Mouse (Mus musculus) midbrain, embryonic 14.5 days (tissue): Measurements from ENCODE around the gene Lrrc74b. TPM values are rescaled to one million over a fixed set of nuclear protein-coding genes. Genes with fewer than 3 reads are reported as not detected.
A peak's percentile ranks its signal among the peaks of the same experiment; 100 is the strongest.
"Not testable (repeated sequence)": the region's sequence is repeated elsewhere in the genome, so short reads cannot be mapped to it uniquely, and the experiment has no call there.

ENCODE experiments used
- ATAC-seq: fragments of 200-750 bp; cut with Nextera tagmentation; 2 replicates; pipeline ENCODE4 v1.8.0; 2017; ENCODE audit warnings: moderate number of reproducible peaks, moderate library complexity; ENCODE audit not compliant: low FRiP score, low TSS enrichment
- DNase-seq: peaks from one replicate; pipeline ENCODE4 v3.0.0-alpha.2; 2015
- H3K27ac ChIP-seq: fragments of 300-500 bp; sonication (generic); replicated peaks from 2 replicates; pipeline ENCODE4 v1.5.1; 2014; ENCODE audit warnings: mild to moderate bottlenecking, low read depth, low read length, moderate library complexity
- H3K27me3 ChIP-seq: fragments of 300-500 bp; sonication (generic); 2 replicates; pipeline ENCODE4 v1.6.1; 2014; ENCODE audit warnings: low read length, control low read depth, mixed read lengths; ENCODE audit not compliant: control insufficient read depth, insufficient read depth
- H3K36me3 ChIP-seq: fragments of 300-500 bp; sonication (generic); 2 replicates; pipeline ENCODE4 v1.6.1; 2014; ENCODE audit warnings: low read length, control low read depth; ENCODE audit not compliant: control insufficient read depth, insufficient read depth
- H3K4me1 ChIP-seq: fragments of 300-500 bp; sonication (generic); 2 replicates; pipeline ENCODE4 v1.6.1; 2014; ENCODE audit warnings: mild to moderate bottlenecking, antibody characterized with exemption, low read length, control low read depth; ENCODE audit not compliant: control insufficient read depth, insufficient read depth
- H3K4me2 ChIP-seq: fragments of 300-500 bp; sonication (generic); 2 replicates; pipeline ENCODE4 v1.6.1; 2014; ENCODE audit warnings: mild to moderate bottlenecking, low read length, moderate library complexity
- H3K4me3 ChIP-seq: fragments of 300-500 bp; sonication (generic); replicated peaks from 2 replicates; pipeline ENCODE4 v1.5.1; 2014; ENCODE audit warnings: low read depth, low read length
- H3K9ac ChIP-seq: fragments of 300-500 bp; sonication (generic); replicated peaks from 2 replicates; pipeline ENCODE4 v1.6.1; 2014; ENCODE audit warnings: mild to moderate bottlenecking, low read length, moderate library complexity
- H3K9me3 ChIP-seq: fragments of 300-500 bp; sonication (generic); 2 replicates; pipeline ENCODE4 v1.6.1; 2016; ENCODE audit warnings: low read length, control low read depth, mixed read lengths; ENCODE audit not compliant: control insufficient read depth
- WGBS: fragments of 180-500 bp; shearing (Covaris S2); extraction: QIAGEN DNeasy Blood & Tissue Kit; methylation state at CpG from one replicate; pipeline ENCODE4 v1.1.7; 2014; 5-methylcytosine and 5-hydroxymethylcytosine counted together
- polyA plus RNA-seq: library from polyadenylated mRNA; unstranded; fragments of >200 nt; fragmentation: Nextera tagmentation; extraction: Ambion mirVana; gene quantifications from 2 replicates; pipeline ENCODE4 v1.2.1, GENCODE M21; 2014

Gene Lrrc74b
- polyA plus RNA-seq, 1 experiment from 2014 or later = 0.95 TPM

- Histone ChIP-seq H3K9me3 (no peaks in the 10 kb centered on the region), H3K4me3 (no peak overlapping the region), H3K27ac (no peak overlapping the region), H3K9ac (no peak overlapping the region; the same call in 1 of the 2 replicates), H3K4me1 (peaks cover 34% of the 10 kb centered on the region), H3K27me3 (no peaks in the 10 kb centered on the region), H3K4me2 (peak overlapping the region; percentile 35), H3K36me3 (no peaks in the 10 kb centered on the region)
- ATAC-seq = no peak; the same call in 1 of the 2 replicates
- peak; percentile 85 for DNase-seq
- 4% methylated on average over 5 of the region's 5 CpGs for WGBS
Observed at GRCm38 (mm10) chr16:17557947-17558480, 3.0 kb downstream of the Lrrc74b start.

- H3K4me3 ChIP-seq = no peak overlapping the region
- no peak overlapping the region for H3K4me2 ChIP-seq
- H3K27ac ChIP-seq = no peak overlapping the region
- WGBS = 64% methylated on average over 4 of the region's 4 CpGs
- H3K27me3 ChIP-seq = no peaks in the 10 kb centered on the region
- H3K4me1 ChIP-seq = peaks cover 34% of the 10 kb centered on the region
- H3K36me3 ChIP-seq = no peaks in the 10 kb centered on the region
- no peaks in the 10 kb centered on the region for H3K9me3 ChIP-seq
- DNase-seq (no peak), ATAC-seq (no peak)
- no peak overlapping the region for H3K9ac ChIP-seq
Observed at GRCm38 (mm10) chr16:17556907-17557306, 4.1 kb downstream of the Lrrc74b start.

- DNase-seq (no peak), ATAC-seq (no peak)
- WGBS = 87% methylated on average over 4 of the region's 4 CpGs
- no peaks in the 10 kb centered on the region for H3K27me3 ChIP-seq
- no peaks in the 10 kb centered on the region for H3K9me3 ChIP-seq
- H3K36me3 ChIP-seq = no peaks in the 10 kb centered on the region
- no peak overlapping the region for H3K27ac ChIP-seq
- peaks cover 27% of the 10 kb centered on the region for H3K4me1 ChIP-seq
- no peak overlapping the region for H3K9ac ChIP-seq
- H3K4me3 ChIP-seq = no peak overlapping the region
- no peak overlapping the region for H3K4me2 ChIP-seq
Observed at GRCm38 (mm10) chr16:17556180-17556579, 4.9 kb downstream of the Lrrc74b start.

GRCm38 (mm10) chr16:17554702-17555101, 6.3 kb downstream of the Lrrc74b start:
- H3K4me2 ChIP-seq, H3K27me3 ChIP-seq, H3K9ac ChIP-seq, H3K9me3 ChIP-seq, ATAC-seq, H3K4me3 ChIP-seq, H3K36me3 ChIP-seq: not testable (repeated sequence)
- WGBS = 9% methylated on average over 4 of the region's 4 CpGs
- Histone ChIP-seq H3K4me1 (peaks cover 23% of the 10 kb centered on the region), H3K27ac (peak overlapping the region; percentile 20; the same call in 1 of the 2 replicates)
- peak; percentile 40 for DNase-seq

- Histone ChIP-seq H3K4me2 (peak overlapping the region; percentile 41), H3K27ac (peak overlapping the region; percentile 20; the same call in 1 of the 2 replicates), H3K4me1 (peaks cover 21% of the 10 kb centered on the region), H3K4me3 (no peak overlapping the region), H3K9me3 (no peaks in the 10 kb centered on the region), H3K27me3 (no peaks in the 10 kb centered on the region), H3K9ac (no peak overlapping the region; the same call in 1 of the 2 replicates), H3K36me3 (no peaks in the 10 kb centered on the region)
- ATAC-seq (peak; percentile 50), DNase-seq (peak; percentile 64)
- WGBS = 4% methylated on average over 18 of the region's 18 CpGs
Observed at GRCm38 (mm10) chr16:17553910-17554685, 6.9 kb downstream of the Lrrc74b start.

- no peak overlapping the region for H3K27ac ChIP-seq
- DNase-seq (no peak), ATAC-seq (no peak)
- no peaks in the 10 kb centered on the region for H3K9me3 ChIP-seq
- H3K36me3 ChIP-seq = no peaks in the 10 kb centered on the region
- no peak overlapping the region for H3K4me3 ChIP-seq
- peaks cover 10% of the 10 kb centered on the region for H3K4me1 ChIP-seq
- no peak overlapping the region for H3K9ac ChIP-seq
- H3K4me2 ChIP-seq = no peak overlapping the region
- no peaks in the 10 kb centered on the region for H3K27me3 ChIP-seq
- 78% methylated on average over 7 of the region's 7 CpGs for WGBS
Observed at GRCm38 (mm10) chr16:17552837-17553236, 8.2 kb downstream of the Lrrc74b start.

- no peak overlapping the region for H3K4me2 ChIP-seq
- H3K9ac ChIP-seq = no peak overlapping the region
- no peak overlapping the region for H3K4me3 ChIP-seq
- ATAC-seq (no peak), DNase-seq (no peak)
- H3K36me3 ChIP-seq = no peaks in the 10 kb centered on the region
- no peaks in the 10 kb centered on the region for H3K4me1 ChIP-seq
- H3K27ac ChIP-seq = no peak overlapping the region
- 89% methylated on average over 2 of the region's 2 CpGs for WGBS
- H3K27me3 ChIP-seq = no peaks in the 10 kb centered on the region
- no peaks in the 10 kb centered on the region for H3K9me3 ChIP-seq
Observed at GRCm38 (mm10) chr16:17542632-17543031, 18.4 kb downstream of the Lrrc74b start.

- peaks cover 4% of the 10 kb centered on the region for H3K4me1 ChIP-seq
- no peak overlapping the region for H3K9ac ChIP-seq
- no peak overlapping the region for H3K27ac ChIP-seq
- H3K9me3 ChIP-seq = no peaks in the 10 kb centered on the region
- DNase-seq (no peak), ATAC-seq (no peak)
- WGBS = 95% methylated on average over 3 of the region's 3 CpGs
- no peaks in the 10 kb centered on the region for H3K27me3 ChIP-seq
- H3K4me3 ChIP-seq = no peak overlapping the region
- no peaks in the 10 kb centered on the region for H3K36me3 ChIP-seq
- no peak overlapping the region for H3K4me2 ChIP-seq
Observed at GRCm38 (mm10) chr16:17536584-17536983, 24.5 kb downstream of the Lrrc74b start.
